Mouse (Mus musculus) gastrocnemius, adult 18-20 months (tissue): ENCODE results near the gene Asb18. TPM values are rescaled to one million over a fixed set of nuclear protein-coding genes. Genes with fewer than 3 reads are reported as not detected.

Experiments
- DNase-seq: peaks from one replicate; pipeline ENCODE4 v3.0.0; 2021; ENCODE audit warnings: low spot score
- total RNA-seq, 2 experiments: library from RNA; stranded (reverse); gene quantifications; 2 replicates each; pipeline ENCODE4 v1.2.3; 2021

Asb18 gene
- total RNA-seq, 2 experiments from 2014 or later: 30.5 to 36.9 TPM

DNA sequence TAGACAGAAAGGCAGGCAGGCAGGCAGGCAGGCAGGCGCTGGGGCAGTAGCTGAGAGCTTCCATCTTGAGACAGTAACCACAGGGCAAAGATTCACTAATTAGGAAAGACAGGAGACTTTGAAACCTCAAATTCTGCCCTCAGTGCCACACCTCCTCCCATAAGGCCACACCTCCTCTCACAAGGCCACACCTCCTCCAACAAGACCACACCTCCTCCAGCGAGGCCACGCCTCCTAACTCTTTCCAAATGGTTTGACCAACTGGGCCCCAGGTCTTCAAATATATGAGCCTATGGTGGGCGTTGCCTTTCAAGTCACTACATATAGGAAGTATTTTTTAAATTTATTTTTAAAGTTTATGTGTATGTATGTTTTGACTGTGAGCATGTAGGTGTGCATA lies 113.1 kb downstream of the Asb18 start:
- no peak for DNase-seq

Other genes with a start within 250 kb of the Asb18 start
- under 1 TPM; 0.24 to 0.68 TPM for gene Gbx2, start 83.5 kb downstream of the Asb18 start, total RNA-seq
- not detected for gene Iqca, start 138.7 kb upstream of the Asb18 start, total RNA-seq
- 10 to 100 TPM in 1 of 2 experiments, 1 to 10 TPM in 1; 9.0 to 12.1 TPM for gene Ackr3, start 189.3 kb upstream of the Asb18 start, total RNA-seq